Mouse (Mus musculus): ENCODE measurements around the gene Scrn3. TPM values are rescaled to one million over a fixed set of nuclear protein-coding genes. Genes with fewer than 3 reads are reported as not detected.

The Scrn3 gene
- polyA plus RNA-seq, 1 experiment from 2014 or later, result 7.2 TPM

- no peak overlapping the region for H3K27ac ChIP-seq (ENCODE audit: low read depth, low read length)
- no peaks in the 10 kb centered on the region for H3K27me3 ChIP-seq (replicated peaks; ENCODE audit: control insufficient read depth, insufficient read depth, low read length)
- DNase-seq (ENCODE audit: low spot score), result no peak
- H3K9ac ChIP-seq (ENCODE audit: low read length), result no peak overlapping the region
- 73% methylated on average over 7 of the region's 7 CpGs for WGBS
- H3K4me3 ChIP-seq (ENCODE audit: low read depth, low read length), result no peak overlapping the region
- ATAC-seq, result no peak
- H3K4me2 ChIP-seq (ENCODE audit: low read length), result no peak overlapping the region
- H3K4me1 ChIP-seq (ENCODE audit: control insufficient read depth, insufficient read depth, low read length), result no peaks in the 10 kb centered on the region
- peaks cover 31% of the 10 kb centered on the region for H3K36me3 ChIP-seq (ENCODE audit: control insufficient read depth, insufficient read depth, low read length)
- no peaks in the 10 kb centered on the region for H3K9me3 ChIP-seq (replicated peaks; ENCODE audit: control insufficient read depth, low read length)
These were observed 14.2 kb upstream of the Scrn3 start for GRCm38 (mm10) chr2:73298154-73298553.

GRCm38 (mm10) chr2:73298841-73299240, 13.6 kb upstream of the Scrn3 start:
- ATAC-seq (no peak), DNase-seq (ENCODE audit: low spot score) (no peak)
- Histone ChIP-seq H3K36me3 (ENCODE audit: control insufficient read depth, insufficient read depth, low read length) (peaks cover 36% of the 10 kb centered on the region), H3K4me3 (ENCODE audit: low read depth, low read length) (no peak overlapping the region), H3K27me3 (replicated peaks; ENCODE audit: control insufficient read depth, insufficient read depth, low read length) (no peaks in the 10 kb centered on the region), H3K9ac (ENCODE audit: low read length) (no peak overlapping the region), H3K4me1 (ENCODE audit: control insufficient read depth, insufficient read depth, low read length) (no peaks in the 10 kb centered on the region), H3K9me3 (replicated peaks; ENCODE audit: control insufficient read depth, low read length) (no peaks in the 10 kb centered on the region), H3K4me2 (ENCODE audit: low read length) (no peak overlapping the region), H3K27ac (ENCODE audit: low read depth, low read length) (no peak overlapping the region)
- 23% methylated on average over 3 of the region's 3 CpGs for WGBS

- Histone ChIP-seq H3K4me1 (ENCODE audit: control insufficient read depth, insufficient read depth, low read length) (no peaks in the 10 kb centered on the region), H3K27me3 (replicated peaks; ENCODE audit: control insufficient read depth, insufficient read depth, low read length) (no peaks in the 10 kb centered on the region), H3K4me3 (ENCODE audit: low read depth, low read length) (no peak overlapping the region), H3K9me3 (replicated peaks; ENCODE audit: control insufficient read depth, low read length) (no peaks in the 10 kb centered on the region), H3K27ac (ENCODE audit: low read depth, low read length) (no peak overlapping the region), H3K4me2 (ENCODE audit: low read length) (no peak overlapping the region), H3K9ac (ENCODE audit: low read length) (no peak overlapping the region), H3K36me3 (ENCODE audit: control insufficient read depth, insufficient read depth, low read length) (peaks cover 50% of the 10 kb centered on the region)
- ATAC-seq, result no peak
- 100% methylated on average over 1 of the region's 1 CpGs for WGBS
- DNase-seq (ENCODE audit: low spot score), result no peak
These were observed 10.4 kb upstream of the Scrn3 start for GRCm38 (mm10) chr2:73301979-73302378.

- Histone ChIP-seq H3K9me3 (replicated peaks; ENCODE audit: control insufficient read depth, low read length) (no peaks in the 10 kb centered on the region), H3K9ac (ENCODE audit: low read length) (no peak overlapping the region), H3K27ac (ENCODE audit: low read depth, low read length) (no peak overlapping the region), H3K36me3 (ENCODE audit: control insufficient read depth, insufficient read depth, low read length) (peaks cover 57% of the 10 kb centered on the region), H3K4me1 (ENCODE audit: control insufficient read depth, insufficient read depth, low read length) (no peaks in the 10 kb centered on the region), H3K4me3 (ENCODE audit: low read depth, low read length) (no peak overlapping the region), H3K27me3 (replicated peaks; ENCODE audit: control insufficient read depth, insufficient read depth, low read length) (no peaks in the 10 kb centered on the region), H3K4me2 (ENCODE audit: low read length) (no peak overlapping the region)
- 95% methylated on average over 9 of the region's 9 CpGs for WGBS
- ATAC-seq (no peak), DNase-seq (ENCODE audit: low spot score) (no peak)
These were observed 9.7 kb upstream of the Scrn3 start for GRCm38 (mm10) chr2:73302722-73303121.

GRCm38 (mm10) chr2:73304506-73304905, 7.9 kb upstream of the Scrn3 start:
- no peaks in the 10 kb centered on the region for H3K4me1 ChIP-seq (ENCODE audit: control insufficient read depth, insufficient read depth, low read length)
- no peak for DNase-seq (ENCODE audit: low spot score)
- H3K27me3 ChIP-seq (replicated peaks; ENCODE audit: control insufficient read depth, insufficient read depth, low read length), result no peaks in the 10 kb centered on the region
- 90% methylated on average over 5 of the region's 5 CpGs for whole genome bisulfite sequencing
- no peaks in the 10 kb centered on the region for H3K9me3 ChIP-seq (replicated peaks; ENCODE audit: control insufficient read depth, low read length)
- H3K36me3 ChIP-seq (ENCODE audit: control insufficient read depth, insufficient read depth, low read length), result peaks cover 64% of the 10 kb centered on the region
- no peak for ATAC-seq
- no peak overlapping the region for H3K4me3 ChIP-seq (ENCODE audit: low read depth, low read length)
- H3K9ac ChIP-seq (ENCODE audit: low read length), result no peak overlapping the region
- no peak overlapping the region for H3K27ac ChIP-seq (ENCODE audit: low read depth, low read length)
- no peak overlapping the region for H3K4me2 ChIP-seq (ENCODE audit: low read length)

- WGBS, result 91% methylated on average over 7 of the region's 7 CpGs
These were observed 6.4 kb upstream of the Scrn3 start for GRCm38 (mm10) chr2:73306006-73306405.

GRCm38 (mm10) chr2:73313117-73313501, 708 bp downstream of the Scrn3 start:
- peak overlapping the region; percentile 68 for H3K9ac ChIP-seq (ENCODE audit: low read length)
- H3K4me1 ChIP-seq (ENCODE audit: control insufficient read depth, insufficient read depth, low read length), result peaks cover 9% of the 10 kb centered on the region; the same call in 1 of the 2 replicates
- no peaks in the 10 kb centered on the region for H3K27me3 ChIP-seq (replicated peaks; ENCODE audit: control insufficient read depth, insufficient read depth, low read length)
- DNase-seq (ENCODE audit: low spot score) (peak; percentile 32), ATAC-seq (peak; percentile 54)
- 47% methylated on average over 14 of the region's 14 CpGs for whole genome bisulfite sequencing
- H3K4me2 ChIP-seq (ENCODE audit: low read length), result peak overlapping the region; percentile 89
- H3K36me3 ChIP-seq (ENCODE audit: control insufficient read depth, insufficient read depth, low read length), result peaks cover 13% of the 10 kb centered on the region; the same call in 1 of the 2 replicates
- no peaks in the 10 kb centered on the region for H3K9me3 ChIP-seq (replicated peaks; ENCODE audit: control insufficient read depth, low read length)
- H3K27ac ChIP-seq (ENCODE audit: low read depth, low read length), result no peak overlapping the region
- peak overlapping the region; percentile 76 for H3K4me3 ChIP-seq (ENCODE audit: low read depth, low read length)

More at GRCm38 (mm10) chr2:73306006-73306405, 6.4 kb upstream of the Scrn3 start:
- Histone ChIP-seq H3K4me1 (ENCODE audit: control insufficient read depth, insufficient read depth, low read length) (no peaks in the 10 kb centered on the region), H3K9ac (ENCODE audit: low read length) (no peak overlapping the region), H3K27me3 (replicated peaks; ENCODE audit: control insufficient read depth, insufficient read depth, low read length) (no peaks in the 10 kb centered on the region), H3K4me3 (ENCODE audit: low read depth, low read length) (no peak overlapping the region), H3K4me2 (ENCODE audit: low read length) (no peak overlapping the region), H3K36me3 (ENCODE audit: control insufficient read depth, insufficient read depth, low read length) (peaks cover 67% of the 10 kb centered on the region), H3K27ac (ENCODE audit: low read depth, low read length) (no peak overlapping the region), H3K9me3 (replicated peaks; ENCODE audit: control insufficient read depth, low read length) (no peaks in the 10 kb centered on the region)
- ATAC-seq (no peak), DNase-seq (ENCODE audit: low spot score) (no peak)

- no peak overlapping the region for H3K9ac ChIP-seq (ENCODE audit: low read length)
- H3K9me3 ChIP-seq (replicated peaks; ENCODE audit: control insufficient read depth, low read length), result no peaks in the 10 kb centered on the region
- no peaks in the 10 kb centered on the region for H3K27me3 ChIP-seq (replicated peaks; ENCODE audit: control insufficient read depth, insufficient read depth, low read length)
- ATAC-seq (no peak), DNase-seq (ENCODE audit: low spot score) (no peak)
- H3K27ac ChIP-seq (ENCODE audit: low read depth, low read length), result no peak overlapping the region
- H3K4me1 ChIP-seq (ENCODE audit: control insufficient read depth, insufficient read depth, low read length), result peaks cover 9% of the 10 kb centered on the region; the same call in 1 of the 2 replicates
- H3K36me3 ChIP-seq (ENCODE audit: control insufficient read depth, insufficient read depth, low read length), result peaks cover 10% of the 10 kb centered on the region; the same call in 1 of the 2 replicates
- H3K4me2 ChIP-seq (ENCODE audit: low read length), result no peak overlapping the region
- 96% methylated on average over 3 of the region's 3 CpGs for WGBS
- no peak overlapping the region for H3K4me3 ChIP-seq (ENCODE audit: low read depth, low read length)
These were observed 1.9 kb downstream of the Scrn3 start for GRCm38 (mm10) chr2:73314311-73314710.

GRCm38 (mm10) chr2:73317426-73317825, 5.0 kb downstream of the Scrn3 start:
- Histone ChIP-seq H3K27ac (ENCODE audit: low read depth, low read length) (no peak overlapping the region), H3K9me3 (replicated peaks; ENCODE audit: control insufficient read depth, low read length) (no peaks in the 10 kb centered on the region), H3K9ac (ENCODE audit: low read length) (no peak overlapping the region), H3K4me2 (ENCODE audit: low read length) (no peak overlapping the region), H3K4me3 (ENCODE audit: low read depth, low read length) (no peak overlapping the region), H3K36me3 (ENCODE audit: control insufficient read depth, insufficient read depth, low read length) (no peaks in the 10 kb centered on the region), H3K4me1 (ENCODE audit: control insufficient read depth, insufficient read depth, low read length) (no peaks in the 10 kb centered on the region; the same call in 1 of the 2 replicates), H3K27me3 (replicated peaks; ENCODE audit: control insufficient read depth, insufficient read depth, low read length) (no peaks in the 10 kb centered on the region)
- DNase-seq (ENCODE audit: low spot score) (no peak), ATAC-seq (no peak)
- WGBS, result 90% methylated on average over 9 of the region's 9 CpGs

Measured in forebrain, embryonic 14.5 days (tissue).